Mouse (Mus musculus) 3T3-L1 (cell line): Measurements from ENCODE around the gene Csf2rb.

ENCODE experiments used
- DNase-seq: peaks from one replicate; pipeline ENCODE4 v3.0.0-alpha.2; 2015; ENCODE audit warnings: low read depth, low spot score

Gene Csf2rb

DNA sequence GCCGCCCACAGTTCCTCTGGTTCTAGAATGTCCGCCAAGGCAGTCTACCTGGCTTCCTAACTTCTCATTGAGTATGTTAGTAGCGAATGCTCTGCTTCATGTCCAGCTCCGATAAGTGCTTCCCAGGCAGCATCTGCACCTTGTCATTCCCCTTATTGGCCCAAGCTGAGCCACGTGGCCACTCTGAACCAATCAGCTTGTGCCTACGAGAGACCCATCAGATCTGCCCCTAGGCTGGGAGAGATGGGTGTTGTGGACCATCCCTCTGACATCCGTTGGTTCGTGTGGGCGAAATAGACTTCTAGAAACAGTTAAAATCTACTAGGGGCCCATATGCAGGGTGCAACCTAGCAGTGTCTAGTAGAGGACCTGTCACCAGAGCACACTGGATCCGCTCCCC lies 52.3 kb downstream of the Csf2rb start:
- no peak for DNase-seq

DNA sequence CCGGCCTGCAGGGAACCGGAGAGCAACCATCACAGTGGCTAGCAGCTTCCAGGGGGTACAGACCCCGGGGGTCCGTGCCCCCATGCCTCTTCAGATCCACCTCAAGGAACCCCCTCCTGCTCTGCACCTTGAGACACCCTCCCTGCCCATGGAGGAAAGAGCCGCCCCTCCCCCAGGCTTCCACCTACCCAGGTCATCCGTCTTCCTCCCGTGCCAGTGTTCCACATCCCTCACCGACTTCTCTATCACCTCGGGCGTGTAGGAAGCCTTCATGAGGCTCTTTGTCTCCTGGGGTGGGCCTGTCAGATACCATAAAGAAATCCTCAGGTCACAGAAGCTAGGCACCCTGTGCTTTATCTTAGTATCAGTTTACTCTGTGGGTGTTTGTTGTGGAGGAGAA lies 53.0 kb downstream of the Csf2rb start:
- DNase-seq: no peak

DNA sequence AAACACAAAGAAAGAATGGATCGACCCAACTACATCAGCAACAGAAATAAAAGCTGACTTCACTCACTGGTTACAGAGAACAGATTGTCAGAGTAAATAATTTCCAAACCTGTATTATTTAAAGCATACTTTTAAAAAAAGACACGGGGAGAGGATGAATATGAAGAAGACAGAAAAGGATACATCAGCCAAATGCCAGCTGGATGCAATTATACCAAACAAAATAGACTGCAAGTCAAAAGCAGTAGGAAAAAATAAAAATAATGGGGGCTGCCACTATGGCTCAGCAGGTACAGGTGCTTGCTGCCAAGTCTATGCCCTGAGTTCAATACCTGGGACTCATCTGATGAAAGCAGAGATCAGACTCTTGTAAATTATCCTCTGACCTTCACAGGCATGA lies 54.7 kb downstream of the Csf2rb start:
- no peak for DNase-seq

DNA sequence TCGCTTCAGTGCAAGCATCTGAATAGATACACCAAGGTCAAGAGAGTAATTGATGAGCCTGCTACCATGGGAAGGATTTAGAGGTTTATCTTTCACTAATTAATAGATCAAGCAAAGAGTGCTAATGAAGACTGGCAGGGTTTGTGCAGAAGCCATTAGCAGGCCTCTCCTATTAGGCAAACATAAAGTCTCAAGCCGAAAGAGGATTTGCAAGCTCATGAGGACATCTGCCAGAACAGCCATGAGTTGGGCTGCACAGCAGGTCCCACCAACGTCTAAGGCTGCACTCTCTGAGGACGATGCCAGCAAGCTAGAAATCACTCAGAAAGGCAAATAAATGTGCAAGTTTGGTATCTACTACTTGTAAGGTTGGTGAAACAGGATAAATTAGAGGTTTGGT lies 55.2 kb downstream of the Csf2rb start:
- no peak for DNase-seq

DNA sequence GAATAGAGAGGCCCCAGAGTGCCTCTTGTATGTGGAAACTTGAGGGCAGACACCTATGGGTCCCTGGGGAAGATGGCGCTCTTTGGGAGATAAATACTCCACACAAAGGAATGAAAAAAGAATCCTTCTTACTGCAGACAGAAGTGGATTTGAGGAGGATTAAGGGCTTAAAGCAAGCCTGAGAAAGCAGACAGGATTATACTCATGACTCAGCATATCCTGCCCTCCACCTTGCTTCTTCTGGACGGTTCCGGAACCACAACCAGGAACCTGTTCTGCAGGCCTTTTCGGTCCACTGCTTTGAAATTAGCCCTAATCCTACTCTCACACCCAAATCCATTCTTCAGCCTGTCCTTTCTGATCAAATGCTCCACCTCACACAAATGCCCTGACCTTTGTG lies 56.6 kb downstream of the Csf2rb start:
- no peak for DNase-seq

DNA sequence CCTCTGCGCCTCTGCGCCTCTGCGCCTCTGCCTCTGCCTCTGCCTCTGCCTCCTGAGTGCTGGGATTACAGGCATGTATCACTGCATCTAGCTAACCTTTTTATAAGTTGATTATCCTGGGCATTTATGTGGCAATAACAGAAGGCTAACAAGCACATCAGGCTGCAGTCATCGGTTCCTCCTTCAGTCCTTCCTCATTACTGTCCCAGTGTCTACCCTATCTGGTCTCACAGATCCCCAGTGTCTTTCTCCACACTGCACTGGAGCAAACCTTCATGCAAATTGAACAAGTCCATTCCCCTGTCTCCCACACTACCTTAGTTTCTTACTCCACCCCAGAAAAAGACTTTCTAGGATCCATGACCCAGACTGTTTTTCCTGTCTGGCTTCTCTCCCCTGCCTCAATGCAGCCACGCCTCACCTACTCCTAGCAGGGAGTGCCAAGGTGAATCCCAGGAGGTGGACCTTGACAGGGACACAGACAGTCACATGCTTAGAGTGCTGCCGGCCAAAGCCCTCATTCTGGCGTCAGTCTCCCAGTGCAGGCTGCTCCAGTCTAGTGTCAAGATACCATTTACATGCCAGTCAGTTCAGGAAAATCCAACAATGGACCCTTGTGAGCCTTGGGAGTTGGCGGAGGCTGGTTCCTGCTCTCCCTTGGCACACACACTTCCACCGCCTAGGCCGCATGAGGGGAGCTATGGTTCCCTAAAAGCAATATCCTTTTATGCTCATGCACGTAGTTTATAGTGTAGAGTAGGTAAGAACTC lies 58.1 kb downstream of the Csf2rb start:
- no peak for DNase-seq

DNA sequence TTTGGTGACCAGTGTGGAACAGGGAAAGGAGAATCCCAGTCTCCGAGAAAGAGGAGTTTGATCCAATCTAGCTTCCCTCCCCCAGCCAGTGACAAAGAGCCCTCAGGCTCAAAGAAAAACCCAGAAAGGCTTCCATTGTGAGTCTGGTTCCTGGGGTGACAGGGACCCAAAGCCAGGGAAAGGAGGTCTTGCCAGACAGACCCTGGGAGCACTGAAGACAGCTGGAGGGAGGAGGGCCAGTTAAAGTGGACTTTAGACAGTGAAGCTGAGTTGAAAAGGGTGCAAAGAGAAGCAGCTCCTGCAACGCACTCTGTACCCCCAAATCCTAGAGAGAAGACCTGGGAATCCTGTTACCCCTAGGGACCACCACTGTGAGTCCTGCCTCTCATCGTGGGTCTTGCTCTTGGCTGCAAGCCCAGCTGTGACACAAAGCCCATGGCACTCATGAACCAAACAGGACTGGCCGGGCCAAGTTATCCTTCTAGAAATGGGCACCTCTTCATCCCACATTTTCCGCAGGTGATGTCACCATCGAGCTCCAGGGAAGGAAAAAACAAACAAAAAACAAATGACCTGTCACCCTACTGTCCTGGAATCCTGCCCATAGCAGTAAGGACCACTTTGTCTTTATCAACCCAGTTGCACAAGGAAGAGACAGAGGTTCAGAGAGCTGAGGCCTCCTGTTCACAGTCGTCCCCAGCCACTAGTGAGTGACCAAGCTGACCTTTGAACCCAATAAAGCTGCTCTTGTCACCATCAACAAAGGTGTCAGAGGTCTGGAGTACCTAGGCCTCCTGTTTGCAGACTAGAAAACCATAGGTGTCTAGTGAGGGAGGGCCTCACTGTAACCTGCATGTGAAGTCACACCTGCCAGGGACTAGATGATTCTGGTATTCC lies 58.9 kb downstream of the Csf2rb start:
- no peak for DNase-seq

DNA sequence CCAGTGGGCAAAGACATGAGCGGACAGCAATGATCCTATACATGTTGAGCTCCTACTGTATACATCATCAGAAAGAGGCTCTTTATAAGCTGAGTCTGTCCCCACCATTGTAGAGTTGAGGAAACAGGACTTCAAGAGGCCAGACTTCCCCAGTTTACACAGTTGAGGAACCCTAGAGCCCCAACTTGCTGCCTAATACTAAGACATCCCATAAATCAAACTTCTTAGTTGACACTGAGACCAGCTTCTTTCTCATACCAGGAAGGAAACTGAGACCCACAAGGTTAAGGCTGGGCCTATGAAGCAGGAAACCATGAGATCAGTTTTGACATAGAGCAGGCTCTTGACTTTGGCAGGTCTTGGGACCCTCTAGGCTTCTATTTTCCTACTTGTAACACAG lies 60.0 kb downstream of the Csf2rb start:
- no peak for DNase-seq

DNA sequence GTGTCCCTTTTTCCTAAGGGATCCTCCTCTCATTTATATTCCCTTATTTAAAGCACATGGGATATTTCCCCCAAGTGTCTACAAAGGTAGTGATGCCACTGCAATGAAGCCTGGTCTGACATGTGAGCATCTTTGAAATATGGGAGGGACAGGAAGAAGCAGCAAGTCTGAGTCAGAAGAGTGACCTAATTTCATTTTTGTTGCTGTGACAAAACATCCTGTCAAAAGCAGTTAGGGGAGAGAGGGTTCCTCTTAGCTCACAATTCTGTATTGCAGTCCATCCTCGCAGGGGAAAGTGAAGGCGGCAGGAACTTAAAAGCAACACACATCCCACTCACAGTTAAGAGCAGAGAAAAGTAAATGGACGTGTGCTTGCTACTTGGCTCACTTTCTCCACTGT lies 65.3 kb downstream of the Csf2rb start:
- DNase-seq: no peak

DNA sequence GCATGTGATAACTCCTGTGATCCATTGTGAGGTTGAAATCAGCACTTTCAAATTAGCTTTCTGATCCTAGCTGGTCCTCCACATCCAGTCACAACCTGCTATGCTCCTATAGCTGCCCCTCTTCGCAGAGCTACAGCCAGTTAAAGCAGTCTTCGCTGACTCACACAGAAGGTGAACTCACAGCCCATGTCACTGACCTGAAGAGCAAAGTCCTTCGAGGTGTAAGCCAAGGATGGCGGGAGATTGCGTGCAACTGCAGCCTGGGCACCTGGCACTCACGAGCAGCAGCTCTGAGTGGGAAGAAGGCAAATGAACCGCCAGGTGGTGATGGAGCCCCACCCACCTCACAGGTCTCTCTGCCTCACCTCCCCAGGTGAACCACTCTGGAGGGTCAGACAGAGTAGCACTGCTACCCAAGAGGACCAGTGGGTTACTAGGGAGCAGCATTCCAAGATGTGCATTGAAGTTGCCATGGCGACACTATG lies 70.0 kb downstream of the Csf2rb start, which contains the start of gene Tex33:
TSS of gene Tex33 (minus strand) at position 435 of the 485 bp plus-strand sequence.
- no peak for DNase-seq

DNA sequence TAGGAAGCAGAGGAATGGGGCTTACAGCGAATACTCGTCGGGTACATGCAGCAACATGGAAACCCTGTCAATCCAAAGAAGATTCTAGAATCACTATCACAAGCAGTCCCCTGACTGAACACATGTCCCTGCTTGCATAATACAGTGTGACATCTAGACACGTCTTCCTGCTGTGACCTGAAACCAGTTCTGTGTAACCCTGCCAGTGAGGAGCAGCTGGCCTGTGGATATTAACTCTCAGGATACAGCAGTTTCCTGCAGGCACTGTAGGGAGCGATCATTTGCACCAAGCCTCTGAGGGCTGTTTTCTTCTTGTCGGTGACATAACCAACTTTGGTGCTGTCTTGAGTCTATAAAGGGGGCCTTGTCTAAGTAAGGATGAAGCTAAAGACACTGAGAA lies 75.8 kb downstream of the Csf2rb start:
- DNase-seq: no peak

DNA sequence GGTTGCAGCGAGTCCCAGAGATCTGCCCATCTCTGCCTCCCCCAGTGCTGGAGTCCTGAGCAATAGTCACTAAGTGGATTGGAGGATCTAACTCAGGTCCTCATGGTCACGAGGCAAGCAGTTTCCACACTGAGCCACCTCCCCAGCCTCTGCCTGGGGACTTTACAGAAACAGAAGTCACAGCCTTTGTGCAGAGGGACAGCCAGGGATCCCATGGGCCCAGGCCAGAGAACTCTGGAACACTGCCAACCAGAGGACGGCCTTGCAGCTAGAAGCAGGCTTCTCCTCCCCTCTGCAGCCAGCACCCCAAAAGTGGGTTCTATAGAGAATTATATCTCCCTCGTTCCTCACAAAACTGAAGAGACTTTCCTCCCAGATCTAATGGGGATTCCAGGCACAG lies 76.4 kb downstream of the Csf2rb start:
- no peak for DNase-seq

DNA sequence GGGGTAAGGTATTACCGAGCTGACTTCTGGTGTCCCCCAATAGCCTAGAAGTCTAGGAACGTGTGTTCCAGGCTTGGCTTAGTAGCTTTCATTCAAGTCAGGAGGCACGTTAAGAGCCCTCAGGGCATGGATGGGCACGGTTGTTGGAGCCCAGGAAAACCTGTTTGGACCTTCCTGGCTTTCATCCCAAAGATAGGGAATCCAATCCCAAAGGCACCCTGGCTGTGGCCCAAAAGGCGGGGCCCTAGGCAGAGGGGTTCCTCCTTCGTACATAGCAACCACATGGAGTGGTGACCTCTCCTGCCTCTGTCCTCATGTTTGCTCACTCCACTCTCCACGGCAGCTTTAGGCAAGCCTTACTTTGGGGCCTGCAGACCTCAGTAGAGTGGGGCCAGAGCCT lies 76.9 kb downstream of the Csf2rb start:
- no peak for DNase-seq

DNA sequence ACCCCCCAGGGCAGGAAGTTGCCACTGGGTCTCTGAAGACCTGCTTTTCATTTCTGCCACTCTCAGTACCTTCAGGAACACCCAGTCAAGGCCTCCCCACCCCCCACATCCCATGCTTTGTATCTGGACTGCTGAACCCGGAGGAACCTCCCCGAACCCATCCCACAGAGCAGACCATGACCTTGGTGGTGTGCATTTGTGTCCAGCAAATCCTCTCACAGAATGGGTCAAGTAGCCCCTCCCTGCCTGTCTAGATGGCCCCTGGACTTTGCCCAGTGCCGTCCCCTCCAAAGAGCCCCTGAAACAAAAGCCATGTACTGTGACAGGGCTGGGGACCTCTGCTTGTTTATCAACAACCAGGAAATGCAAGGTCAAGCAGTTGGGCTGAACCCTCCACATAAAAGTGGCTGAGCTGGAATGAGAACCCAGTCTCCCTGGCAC lies 77.8 kb downstream of the Csf2rb start:
- DNase-seq: no peak
